Mouse (Mus musculus): Measurements from ENCODE around the gene Gm5965.
"Not testable (repeated sequence)": the region's sequence is repeated elsewhere in the genome, so short reads cannot be mapped to it uniquely, and the experiment has no call there.

The Gm5965 gene

GRCm38 (mm10) chr16:88777596-88777995 lies at the start of gene Gm5965:
TSS of gene Gm5965 (plus strand) at chr16:88777896.
- DNase-seq (ENCODE audit: low read depth in 2 of 2, low spot score in 2 of 2) = no peak

GRCm38 (mm10) chr16:88728812-88729275 lies 48.9 kb upstream of the Gm5965 start, which contains the start of gene Krtap13-1:
TSS of gene Krtap13-1 (plus strand) at chr16:88728862.
- DNase-seq (ENCODE audit: low read depth in 2 of 2, low spot score in 2 of 2) = no peak

- no peak for DNase-seq (ENCODE audit: low read depth in 2 of 2, low spot score in 2 of 2)
Measured at GRCm38 (mm10) chr16:88735391-88735790, 42.3 kb upstream of the Gm5965 start.

- no peak for DNase-seq (ENCODE audit: low read depth in 2 of 2, low spot score in 2 of 2)
Measured at GRCm38 (mm10) chr16:88744750-88745340, 32.9 kb upstream of the Gm5965 start.

- DNase-seq (ENCODE audit: low read depth in 2 of 2, low spot score in 2 of 2) = no peak
Measured at GRCm38 (mm10) chr16:88747943-88748342, 29.8 kb upstream of the Gm5965 start.

GRCm38 (mm10) chr16:88751535-88751934 lies 26.2 kb upstream of the Gm5965 start, which contains the start of gene Krtap13:
TSS of gene Krtap13 (minus strand) at chr16:88751635.
- DNase-seq (ENCODE audit: low read depth in 2 of 2, low spot score in 2 of 2) = not testable (repeated sequence)

GRCm38 (mm10) chr16:88758547-88758946 lies 19.1 kb upstream of the Gm5965 start, which contains the start of gene 2310034C09Rik:
TSS of gene 2310034C09Rik (plus strand) at chr16:88758847.
- DNase-seq (ENCODE audit: low read depth in 2 of 2, low spot score in 2 of 2) = not testable (repeated sequence)

- DNase-seq (ENCODE audit: low read depth in 2 of 2, low spot score in 2 of 2) = no peak
Measured at GRCm38 (mm10) chr16:88774106-88774505, 3.6 kb upstream of the Gm5965 start, which contains the start of gene 2310057N15Rik. TSS of gene 2310057N15Rik (minus strand) at chr16:88774206.

GRCm38 (mm10) chr16:88786786-88787185 lies 9.1 kb downstream of the Gm5965 start:
- no peak for DNase-seq (ENCODE audit: low read depth in 2 of 2, low spot score in 2 of 2)

GRCm38 (mm10) chr16:88811827-88812226 lies 34.1 kb downstream of the Gm5965 start, which contains the start of gene Gm20741:
TSS of gene Gm20741 (minus strand) at chr16:88812220.
- no peak for DNase-seq (ENCODE audit: low read depth in 2 of 2, low spot score in 2 of 2)

GRCm38 (mm10) chr16:88820066-88820465 lies 42.4 kb downstream of the Gm5965 start, which contains the start of gene Krtap15:
TSS of gene Krtap15 (plus strand) at chr16:88820215.
- DNase-seq (ENCODE audit: low read depth in 2 of 2, low spot score in 2 of 2) = no peak

- DNase-seq (ENCODE audit: low read depth in 2 of 2, low spot score in 2 of 2) = no peak
Measured at GRCm38 (mm10) chr16:88823736-88824135, 46.0 kb downstream of the Gm5965 start.

- no peak for DNase-seq (ENCODE audit: low read depth in 2 of 2, low spot score in 2 of 2)
Measured at GRCm38 (mm10) chr16:88826095-88826652, 48.5 kb downstream of the Gm5965 start, which contains the start of gene Krtap14. TSS of gene Krtap14 (minus strand) at chr16:88826145.

- no peak for DNase-seq (ENCODE audit: low read depth in 2 of 2, low spot score in 2 of 2)
Measured at GRCm38 (mm10) chr16:88826978-88827377, 49.3 kb downstream of the Gm5965 start.
